Mouse (Mus musculus): Measurements from ENCODE around the gene Slc18a2.

Gene Slc18a2

GRCm38 (mm10) chr19:59260718-59261442, at the start of gene Slc18a2:
Gene Slc18a2 (plus strand): TSS chr19:59260896.
- peak; percentile 62 for DNase-seq

- DNase-seq, result no peak
Measured at GRCm38 (mm10) chr19:59216891-59217290, 43.8 kb upstream of the Slc18a2 start.

- DNase-seq, result no peak
Measured at GRCm38 (mm10) chr19:59218991-59219390, 41.7 kb upstream of the Slc18a2 start, which contains the start of gene Kcnk18. Gene Kcnk18 (plus strand): TSS chr19:59219214.

- DNase-seq, result no peak
Measured at GRCm38 (mm10) chr19:59221131-59221530, 39.6 kb upstream of the Slc18a2 start.

GRCm38 (mm10) chr19:59228376-59228775, 32.3 kb upstream of the Slc18a2 start:
- no peak for DNase-seq

GRCm38 (mm10) chr19:59232786-59233185, 27.9 kb upstream of the Slc18a2 start:
- DNase-seq, result no peak

- no peak for DNase-seq
Measured at GRCm38 (mm10) chr19:59235001-59235400, 25.7 kb upstream of the Slc18a2 start.

GRCm38 (mm10) chr19:59236046-59236445, 24.6 kb upstream of the Slc18a2 start:
- no peak for DNase-seq

- no peak for DNase-seq
Measured at GRCm38 (mm10) chr19:59238630-59239029, 22.1 kb upstream of the Slc18a2 start.

- DNase-seq, result peak; percentile 91
Measured at GRCm38 (mm10) chr19:59239124-59239817, 21.4 kb upstream of the Slc18a2 start.

- no peak for DNase-seq
Measured at GRCm38 (mm10) chr19:59241987-59242386, 18.7 kb upstream of the Slc18a2 start.

GRCm38 (mm10) chr19:59243057-59243456, 17.6 kb upstream of the Slc18a2 start:
- DNase-seq, result no peak

GRCm38 (mm10) chr19:59248144-59248543, 12.6 kb upstream of the Slc18a2 start:
- no peak for DNase-seq

GRCm38 (mm10) chr19:59248553-59249286, 12.0 kb upstream of the Slc18a2 start:
- no peak for DNase-seq

GRCm38 (mm10) chr19:59252651-59253050, 8.0 kb upstream of the Slc18a2 start:
- no peak for DNase-seq

GRCm38 (mm10) chr19:59259633-59260032, 1.1 kb upstream of the Slc18a2 start:
- DNase-seq, result no peak

- no peak for DNase-seq
Measured at GRCm38 (mm10) chr19:59261604-59262003, 908 bp downstream of the Slc18a2 start.

GRCm38 (mm10) chr19:59263171-59263570, 2.5 kb downstream of the Slc18a2 start:
- DNase-seq, result no peak

- DNase-seq, result no peak
Measured at GRCm38 (mm10) chr19:59264838-59265532, 4.3 kb downstream of the Slc18a2 start.

- no peak for DNase-seq
Measured at GRCm38 (mm10) chr19:59265907-59266306, 5.2 kb downstream of the Slc18a2 start.

- DNase-seq, result peak; percentile 38
Measured at GRCm38 (mm10) chr19:59267417-59267963, 6.8 kb downstream of the Slc18a2 start.

- no peak for DNase-seq
Measured at GRCm38 (mm10) chr19:59273190-59273589, 12.5 kb downstream of the Slc18a2 start.

- no peak for DNase-seq
Measured at GRCm38 (mm10) chr19:59276354-59276753, 15.7 kb downstream of the Slc18a2 start.
